Mouse (Mus musculus): ENCODE measurements around the gene Ifitm6. TPM values are rescaled to one million over a fixed set of nuclear protein-coding genes. Genes with fewer than 3 reads are reported as not detected.

Ifitm6 gene
- polyA plus RNA-seq, 1 experiment from 2014 or later: not detected

GRCm38 (mm10) chr7:141052421-141052820 lies 34.7 kb upstream of the Ifitm6 start:
- Histone ChIP-seq H3K36me3 (no peaks in the 10 kb centered on the region), H3K9ac (no peak overlapping the region), H3K4me3 (no peak overlapping the region), H3K9me3 (replicated peaks) (no peaks in the 10 kb centered on the region), H3K27ac (no peak overlapping the region), H3K4me2 (replicated peaks) (no peak overlapping the region), H3K27me3 (no peaks in the 10 kb centered on the region), H3K4me1 (peaks cover 12% of the 10 kb centered on the region)
- ATAC-seq (ENCODE audit: low FRiP score): no peak
- 88% methylated on average over 2 of the region's 2 CpGs for WGBS

GRCm38 (mm10) chr7:141052016-141052415 lies 34.3 kb upstream of the Ifitm6 start:
- Histone ChIP-seq H3K4me3 (no peak overlapping the region), H3K36me3 (no peaks in the 10 kb centered on the region), H3K9me3 (replicated peaks) (no peaks in the 10 kb centered on the region), H3K4me1 (peaks cover 15% of the 10 kb centered on the region), H3K27ac (no peak overlapping the region), H3K9ac (no peak overlapping the region), H3K4me2 (replicated peaks) (no peak overlapping the region), H3K27me3 (no peaks in the 10 kb centered on the region)
- ATAC-seq (ENCODE audit: low FRiP score): no peak
- 85% methylated on average over 4 of the region's 4 CpGs for WGBS

DNA sequence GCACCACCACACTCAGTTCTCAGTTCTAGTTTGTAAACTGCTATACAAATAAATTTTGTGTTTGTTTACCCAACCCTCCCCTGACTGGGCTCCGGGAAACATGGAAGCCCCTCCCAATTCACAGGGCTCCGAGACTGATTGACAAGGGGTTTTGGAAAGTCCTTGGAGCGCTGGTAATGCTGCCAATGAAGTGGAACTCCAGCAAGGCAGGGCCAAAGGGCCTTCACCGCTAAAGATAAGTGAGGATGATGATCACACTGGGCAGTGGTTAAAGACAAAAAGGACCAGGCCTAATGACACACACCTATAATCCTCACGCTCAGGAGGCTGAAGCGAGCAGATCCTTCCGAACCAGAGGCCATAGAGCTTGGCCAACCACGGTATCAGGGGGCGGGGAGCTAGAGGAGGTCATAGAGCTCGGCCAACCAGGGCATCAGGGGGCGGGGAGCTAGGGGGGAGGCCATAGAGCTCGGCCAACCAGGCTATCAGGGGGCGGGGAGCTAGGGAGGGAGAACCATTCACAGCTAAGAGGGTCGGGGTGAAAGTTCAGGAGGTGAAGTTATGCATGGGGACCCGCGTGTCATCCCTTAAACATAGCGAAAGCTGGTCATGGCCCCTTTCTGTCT lies 33.4 kb upstream of the Ifitm6 start:
- no peak overlapping the region for H3K9ac ChIP-seq
- H3K9me3 ChIP-seq (replicated peaks): no peaks in the 10 kb centered on the region
- H3K27me3 ChIP-seq: no peaks in the 10 kb centered on the region
- no peak overlapping the region for H3K27ac ChIP-seq
- H3K4me3 ChIP-seq: no peak overlapping the region
- no peak overlapping the region for H3K4me2 ChIP-seq (replicated peaks)
- H3K36me3 ChIP-seq: no peaks in the 10 kb centered on the region
- WGBS: 71% methylated on average over 17 of the region's 17 CpGs
- no peak for ATAC-seq (ENCODE audit: low FRiP score)
- peaks cover 15% of the 10 kb centered on the region for H3K4me1 ChIP-seq

- 87% methylated on average over 2 of the region's 2 CpGs for whole genome bisulfite sequencing
- no peaks in the 10 kb centered on the region for H3K9me3 ChIP-seq (replicated peaks)
- H3K36me3 ChIP-seq: no peaks in the 10 kb centered on the region
- no peaks in the 10 kb centered on the region for H3K27me3 ChIP-seq
- peaks cover 15% of the 10 kb centered on the region for H3K4me1 ChIP-seq
- H3K9ac ChIP-seq: no peak overlapping the region
- no peak overlapping the region for H3K4me2 ChIP-seq (replicated peaks)
- ATAC-seq (ENCODE audit: low FRiP score): no peak
- H3K27ac ChIP-seq: no peak overlapping the region
- no peak overlapping the region for H3K4me3 ChIP-seq
Observed at GRCm38 (mm10) chr7:141049326-141049725, 31.6 kb upstream of the Ifitm6 start.

- Histone ChIP-seq H3K27me3 (no peaks in the 10 kb centered on the region), H3K9me3 (replicated peaks) (no peaks in the 10 kb centered on the region), H3K36me3 (no peaks in the 10 kb centered on the region), H3K27ac (peak overlapping the region; percentile 64; the same call in 1 of the 2 replicates), H3K4me2 (replicated peaks) (peak overlapping the region; percentile 86), H3K4me1 (peaks cover 15% of the 10 kb centered on the region), H3K9ac (peak overlapping the region; percentile 64), H3K4me3 (peak overlapping the region; percentile 37)
- WGBS: 10% methylated on average over 21 of the region's 21 CpGs
- ATAC-seq (ENCODE audit: low FRiP score): peak; percentile 88
Observed at GRCm38 (mm10) chr7:141048226-141049218, 30.8 kb upstream of the Ifitm6 start.

- no peaks in the 10 kb centered on the region for H3K27me3 ChIP-seq
- ATAC-seq (ENCODE audit: low FRiP score): peak; percentile 85
Observed at GRCm38 (mm10) chr7:141047581-141048225, 30.0 kb upstream of the Ifitm6 start.

GRCm38 (mm10) chr7:141046931-141047580 lies 29.3 kb upstream of the Ifitm6 start:
- no peaks in the 10 kb centered on the region for H3K36me3 ChIP-seq
- H3K9me3 ChIP-seq (replicated peaks): no peaks in the 10 kb centered on the region
- H3K9ac ChIP-seq: no peak overlapping the region
- peaks cover 15% of the 10 kb centered on the region for H3K4me1 ChIP-seq
- peak overlapping the region; percentile 86 for H3K4me2 ChIP-seq (replicated peaks)
- H3K27ac ChIP-seq: no peak overlapping the region
- H3K27me3 ChIP-seq: no peaks in the 10 kb centered on the region
- 69% methylated on average over 6 of the region's 6 CpGs for WGBS
- H3K4me3 ChIP-seq: no peak overlapping the region
- ATAC-seq (ENCODE audit: low FRiP score): no peak

More at GRCm38 (mm10) chr7:141047581-141048225, 30.0 kb upstream of the Ifitm6 start:
- Histone ChIP-seq H3K36me3 (no peaks in the 10 kb centered on the region), H3K4me3 (peak overlapping the region; percentile 37), H3K9me3 (replicated peaks) (no peaks in the 10 kb centered on the region), H3K9ac (peak overlapping the region; percentile 64), H3K4me2 (replicated peaks) (peak overlapping the region; percentile 86), H3K4me1 (peaks cover 15% of the 10 kb centered on the region), H3K27ac (peak overlapping the region; percentile 64; the same call in 1 of the 2 replicates)
- WGBS: 5% methylated on average over 15 of the region's 19 CpGs

DNA sequence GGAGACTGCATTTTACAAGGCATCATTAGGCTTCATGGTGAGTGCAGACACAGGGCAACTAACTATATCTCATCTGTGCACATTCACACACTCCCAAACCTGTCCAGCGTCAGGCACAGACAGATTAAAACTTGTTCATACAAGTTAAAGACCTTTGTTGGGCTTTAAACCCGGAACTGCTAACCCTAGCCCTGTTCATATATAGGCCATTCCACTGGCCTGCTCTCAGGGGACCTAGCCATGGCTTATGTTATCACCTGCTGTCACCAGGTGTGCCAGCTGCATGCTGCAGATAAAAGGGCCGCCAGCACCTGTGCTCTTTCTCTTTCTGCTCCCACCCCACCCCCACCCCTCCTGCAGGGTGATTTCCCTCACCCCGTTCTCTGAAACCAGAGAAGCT lies 24.8 kb upstream of the Ifitm6 start:
- 60% methylated on average over 4 of the region's 4 CpGs for WGBS
- no peaks in the 10 kb centered on the region for H3K9me3 ChIP-seq (replicated peaks)
- H3K36me3 ChIP-seq: no peaks in the 10 kb centered on the region
- peaks cover 11% of the 10 kb centered on the region for H3K4me1 ChIP-seq
- H3K4me3 ChIP-seq: no peak overlapping the region
- no peak for ATAC-seq (ENCODE audit: low FRiP score)
- no peak overlapping the region for H3K4me2 ChIP-seq (replicated peaks)
- no peak overlapping the region for H3K27ac ChIP-seq
- no peak overlapping the region for H3K9ac ChIP-seq
- H3K27me3 ChIP-seq: no peaks in the 10 kb centered on the region

DNA sequence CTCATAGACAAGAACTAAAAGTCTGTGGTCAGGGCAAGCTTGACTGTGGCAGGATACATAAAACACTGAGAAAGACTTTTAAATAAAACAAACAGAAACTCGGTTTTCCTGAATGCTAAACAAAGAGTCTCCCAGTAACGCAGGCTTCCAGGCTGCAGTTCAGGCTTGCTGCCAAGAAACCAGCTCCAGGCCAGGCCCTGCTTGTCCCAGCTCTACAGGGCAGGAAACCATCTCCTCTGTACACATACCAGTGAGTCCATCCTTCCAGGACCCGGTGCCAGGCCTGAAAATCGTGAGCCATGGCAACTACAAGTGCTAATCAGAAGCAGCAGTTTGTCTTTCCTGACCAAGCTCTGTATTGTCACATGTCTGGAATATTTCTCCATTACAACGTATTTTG lies 23.9 kb upstream of the Ifitm6 start:
- no peak overlapping the region for H3K4me3 ChIP-seq
- 0 out of 2 replicates have a peak overlapping the region, but pooled peaks have one; percentile 27 for H3K4me2 ChIP-seq (replicated peaks)
- no peaks in the 10 kb centered on the region for H3K27me3 ChIP-seq
- peak overlapping the region; percentile 55; the same call in 1 of the 2 replicates for H3K27ac ChIP-seq
- WGBS: 35% methylated on average over 5 of the region's 5 CpGs
- peak; percentile 63; the same call in 1 of the 2 replicates for ATAC-seq (ENCODE audit: low FRiP score)
- H3K9ac ChIP-seq: no peak overlapping the region
- peaks cover 6% of the 10 kb centered on the region for H3K4me1 ChIP-seq
- H3K36me3 ChIP-seq: no peaks in the 10 kb centered on the region
- no peaks in the 10 kb centered on the region for H3K9me3 ChIP-seq (replicated peaks)

DNA sequence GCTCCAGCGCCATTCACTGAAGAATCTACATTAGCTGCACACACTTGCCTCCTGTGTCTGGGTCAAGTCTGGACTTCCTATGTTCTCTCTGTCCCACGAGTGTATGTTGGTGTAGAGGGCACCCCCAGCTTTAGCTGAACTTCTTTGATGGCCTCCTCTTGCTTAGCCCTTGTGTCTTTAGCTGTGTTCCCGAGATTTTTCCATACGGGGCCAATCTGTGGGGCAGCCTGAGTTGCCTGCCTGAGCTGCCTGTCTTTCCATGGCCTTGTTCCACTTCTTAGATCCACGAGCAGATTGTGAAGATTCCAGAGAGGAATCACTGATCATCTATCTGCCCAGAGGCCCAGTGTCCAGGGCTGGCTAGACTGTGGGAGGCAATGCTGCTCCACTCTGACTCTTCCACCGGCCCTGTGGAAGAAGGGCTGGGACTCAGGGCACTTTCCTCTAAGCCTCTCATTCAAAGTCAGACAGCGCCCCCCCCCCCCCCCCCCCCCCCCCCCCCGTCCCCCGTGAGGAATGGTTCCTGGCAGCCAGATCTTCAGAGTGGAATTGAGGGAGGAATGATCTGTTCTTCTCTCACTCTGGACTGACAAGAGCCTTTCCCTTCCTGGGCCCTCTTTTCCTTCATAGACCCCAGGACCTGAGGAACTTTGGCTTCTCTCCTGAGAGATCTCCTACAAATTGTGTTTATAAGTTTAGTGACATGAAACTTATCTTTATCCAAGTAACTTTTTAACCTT lies 23.3 kb upstream of the Ifitm6 start:
- Histone ChIP-seq H3K36me3 (no peaks in the 10 kb centered on the region), H3K4me2 (replicated peaks) (0 out of 2 replicates have a peak overlapping the region, but pooled peaks have one; percentile 27), H3K9me3 (replicated peaks) (no peaks in the 10 kb centered on the region), H3K4me3 (no peak overlapping the region; the same call in 1 of the 2 replicates), H3K27ac (peak overlapping the region; percentile 71), H3K4me1 (peaks cover 6% of the 10 kb centered on the region), H3K9ac (no peak overlapping the region), H3K27me3 (no peaks in the 10 kb centered on the region)
- 44% methylated on average over 6 of the region's 9 CpGs for WGBS
- ATAC-seq (ENCODE audit: low FRiP score): no peak

DNA sequence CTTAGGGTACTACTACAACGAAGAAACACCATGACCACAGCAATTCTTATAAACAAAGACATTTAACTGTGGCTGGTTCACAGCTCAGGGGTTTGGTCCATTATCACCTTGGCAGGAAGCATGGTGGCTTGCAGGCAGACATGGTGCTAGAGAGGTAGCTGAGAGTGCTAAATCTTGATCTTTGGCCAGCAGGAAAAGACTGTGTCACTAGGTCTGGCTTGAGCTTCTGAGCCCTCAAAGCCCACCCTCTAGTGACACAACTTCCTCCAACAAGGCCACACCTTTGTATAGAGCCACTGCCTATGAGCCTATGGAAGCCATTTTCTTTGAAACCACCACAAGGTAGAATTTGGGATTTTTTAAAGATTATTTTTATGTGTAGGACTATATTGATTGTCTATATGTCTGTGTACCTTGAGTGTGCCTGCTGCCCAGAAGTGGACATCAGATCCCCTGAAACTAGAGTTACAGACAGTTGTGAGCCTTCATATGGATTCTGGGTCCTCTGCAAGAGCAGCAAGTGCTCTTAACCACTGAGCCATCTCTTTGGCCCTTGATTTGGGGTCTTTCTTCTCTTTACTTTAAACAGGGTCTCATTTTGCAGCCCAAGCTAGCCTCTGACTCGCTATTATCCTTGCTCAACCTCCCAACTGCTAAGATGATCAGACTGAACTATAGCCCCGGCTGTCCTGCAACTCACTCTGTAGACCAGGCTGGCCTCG lies 21.8 kb upstream of the Ifitm6 start:
- peaks cover 6% of the 10 kb centered on the region for H3K4me1 ChIP-seq
- ATAC-seq (ENCODE audit: low FRiP score): no peak
- no peak overlapping the region for H3K9ac ChIP-seq
- 93% methylated on average over 4 of the region's 4 CpGs for WGBS
- no peaks in the 10 kb centered on the region for H3K36me3 ChIP-seq
- no peaks in the 10 kb centered on the region for H3K27me3 ChIP-seq
- no peak overlapping the region for H3K4me2 ChIP-seq (replicated peaks)
- H3K9me3 ChIP-seq (replicated peaks): no peaks in the 10 kb centered on the region
- no peak overlapping the region for H3K27ac ChIP-seq
- H3K4me3 ChIP-seq: no peak overlapping the region

All from hindbrain, embryonic 12.5 days (tissue).